In genomic region chr17:13730980-13731726, GRCm38 (mm10) we compare ENCODE assay signal across 21 mouse cellular contexts. TPM values are rescaled to one million over a fixed set of nuclear protein-coding genes. Genes with fewer than 3 reads are reported as not detected.
"Had no signal": no experiment of that assay in that cellular context is flagged by ENCODE, and none has a peak within 500 bp of the region (broad histone marks: within the 10 kb centered on the region; RNA-seq: fewer than 3 reads in every experiment).

No protein-coding gene starts in this region.

- ATAC-seq: liver, postnatal 0 days; lung, postnatal 0 days; midbrain, embryonic 15.5 days had no signal

- H3K9ac ChIP-seq: limb, embryonic 12.5 days; limb, embryonic 15.5 days; liver, embryonic 14.5 days; liver, postnatal 0 days; lung, embryonic 14.5 days; midbrain, embryonic 12.5 days; midbrain, embryonic 15.5 days; neural tube, embryonic 12.5 days; neural tube, embryonic 15.5 days had no signal

- H3K4me1 ChIP-seq: limb, embryonic 15.5 days; midbrain, embryonic 12.5 days; neural tube, embryonic 12.5 days; neural tube, embryonic 15.5 days had no signal

- H3K9me3 ChIP-seq: limb, embryonic 12.5 days; limb, embryonic 15.5 days; midbrain, embryonic 12.5 days; midbrain, embryonic 15.5 days; neural tube, embryonic 12.5 days; neural tube, embryonic 15.5 days had no signal

- H3K36me3 ChIP-seq: limb, embryonic 12.5 days; limb, embryonic 15.5 days; midbrain, embryonic 12.5 days; midbrain, embryonic 15.5 days; neural tube, embryonic 12.5 days; neural tube, embryonic 15.5 days had no signal

- H3K27ac ChIP-seq: layer of hippocampus, adult 2 months; left cerebral cortex, adult 2 months; limb, embryonic 12.5 days; limb, embryonic 15.5 days; liver, embryonic 14.5 days; macrophage; midbrain, embryonic 12.5 days; midbrain, embryonic 15.5 days; neural tube, embryonic 12.5 days; neural tube, embryonic 15.5 days had no signal

- H3K4me3 ChIP-seq: layer of hippocampus, adult 2 months; left cerebral cortex, adult 2 months; limb, embryonic 12.5 days; limb, embryonic 15.5 days; midbrain, embryonic 12.5 days; midbrain, embryonic 15.5 days; neural tube, embryonic 12.5 days; neural tube, embryonic 15.5 days had no signal

- DNase-seq: layer of hippocampus, adult 9-11 months; liver, postnatal 0 days; lung, embryonic 14.5 days; right cerebral cortex, adult 18-20 months; right cerebral cortex, postnatal 14 days; right cerebral cortex, postnatal 4 days; thymus, adult 2 months; thymus, postnatal 4 days had no signal

- H3K4me2 ChIP-seq: limb, embryonic 12.5 days; limb, embryonic 15.5 days; liver, embryonic 11.5 days; lung, embryonic 14.5 days; midbrain, embryonic 12.5 days; midbrain, embryonic 15.5 days; neural tube, embryonic 12.5 days; neural tube, embryonic 15.5 days had no signal

- H3K27me3 ChIP-seq: limb, embryonic 15.5 days; midbrain, embryonic 12.5 days; midbrain, embryonic 15.5 days; neural tube, embryonic 12.5 days; neural tube, embryonic 15.5 days had no signal

RNA-seq across cellular contexts. Expression of gene Tcte2, which starts 30.5 kb away (rescaled TPM):
- total RNA-seq: megakaryocyte, adult 5-6 weeks had no signal
- polyA plus RNA-seq: macrophage had no signal
